Mouse (Mus musculus): ENCODE measurements around the gene Rnf180.
"Not testable (repeated sequence)": the region's sequence is repeated elsewhere in the genome, so short reads cannot be mapped to it uniquely, and the experiment has no call there.

The Rnf180 gene

GRCm38 (mm10) chr13:105294715-105295114 lies at the start of gene Rnf180:
TSS of gene Rnf180 (minus strand) at chr13:105294815.
- DNase-seq (ENCODE audit: low read depth) = no peak

- DNase-seq (ENCODE audit: low read depth) = no peak
Observed at GRCm38 (mm10) chr13:105331199-105331968, 36.8 kb upstream of the Rnf180 start.

GRCm38 (mm10) chr13:105326946-105327345 lies 32.3 kb upstream of the Rnf180 start:
- DNase-seq (ENCODE audit: low read depth) = no peak

GRCm38 (mm10) chr13:105316926-105317325 lies 22.3 kb upstream of the Rnf180 start:
- no peak for DNase-seq (ENCODE audit: low read depth)

- no peak for DNase-seq (ENCODE audit: low read depth)
Observed at GRCm38 (mm10) chr13:105316009-105316408, 21.4 kb upstream of the Rnf180 start.

GRCm38 (mm10) chr13:105312763-105313162 lies 18.1 kb upstream of the Rnf180 start:
- no peak for DNase-seq (ENCODE audit: low read depth)

GRCm38 (mm10) chr13:105310562-105310961 lies 15.9 kb upstream of the Rnf180 start:
- DNase-seq (ENCODE audit: low read depth) = not testable (repeated sequence)

- no peak for DNase-seq (ENCODE audit: low read depth)
Observed at GRCm38 (mm10) chr13:105305513-105305912, 10.9 kb upstream of the Rnf180 start.

GRCm38 (mm10) chr13:105304054-105304453 lies 9.4 kb upstream of the Rnf180 start:
- no peak for DNase-seq (ENCODE audit: low read depth)

- DNase-seq (ENCODE audit: low read depth) = no peak
Observed at GRCm38 (mm10) chr13:105300009-105300346, 5.4 kb upstream of the Rnf180 start.

GRCm38 (mm10) chr13:105299162-105300008 lies 4.8 kb upstream of the Rnf180 start:
- DNase-seq (ENCODE audit: low read depth) = no peak

- no peak for DNase-seq (ENCODE audit: low read depth)
Observed at GRCm38 (mm10) chr13:105293781-105294667, 591 bp downstream of the Rnf180 start.

- DNase-seq (ENCODE audit: low read depth) = no peak
Observed at GRCm38 (mm10) chr13:105291816-105292215, 2.8 kb downstream of the Rnf180 start.

GRCm38 (mm10) chr13:105290594-105290993 lies 4.0 kb downstream of the Rnf180 start:
- DNase-seq (ENCODE audit: low read depth) = no peak

- no peak for DNase-seq (ENCODE audit: low read depth)
Observed at GRCm38 (mm10) chr13:105290021-105290420, 4.6 kb downstream of the Rnf180 start.

- DNase-seq (ENCODE audit: low read depth) = no peak
Observed at GRCm38 (mm10) chr13:105279397-105280018, 15.1 kb downstream of the Rnf180 start.

- DNase-seq (ENCODE audit: low read depth) = no peak
Observed at GRCm38 (mm10) chr13:105270394-105271094, 24.1 kb downstream of the Rnf180 start.

GRCm38 (mm10) chr13:105267464-105267863 lies 27.2 kb downstream of the Rnf180 start:
- DNase-seq (ENCODE audit: low read depth) = no peak

- peak; percentile 24 for DNase-seq (ENCODE audit: low read depth)
Observed at GRCm38 (mm10) chr13:105266746-105267145, 27.9 kb downstream of the Rnf180 start.

- DNase-seq (ENCODE audit: low read depth) = no peak
Observed at GRCm38 (mm10) chr13:105256757-105257433, 37.7 kb downstream of the Rnf180 start.

All from fibroblast of lung, adult 2 months (primary cell).